ENCODE assay signal across 8 mouse cellular contexts in genomic region chr5:92488961-92489360, GRCm38 (mm10). TPM values are rescaled to one million over a fixed set of nuclear protein-coding genes. Genes with fewer than 3 reads are reported as not detected.
DNase-seq lines count a peak whose midpoint lies in the region; ATAC-seq and TF ChIP-seq lines count a peak whose summit lies in the region.

No protein-coding gene starts in this region.

- peaks cover 20% of the 10 kb centered on the region for H3K36me3 ChIP-seq in forebrain, embryonic 13.5 days (ENCODE audit: poor library complexity, severe bottlenecking)
- H3K36me3 ChIP-seq in forebrain, embryonic 10.5 days (replicated peaks) = peaks cover 28% of the 10 kb centered on the region
- peaks cover 9% of the 10 kb centered on the region for H3K36me3 ChIP-seq in lung, postnatal 0 days (ENCODE audit: insufficient read depth, low read length)
- H3K36me3 ChIP-seq in midbrain, embryonic 15.5 days (replicated peaks) = peaks cover 7% of the 10 kb centered on the region

- DNase-seq in forebrain, embryonic 10.5 days (ENCODE audit: extremely low spot score, low spot score) = no peak
- DNase-seq in ovary, adult 18-20 months (ENCODE audit: low spot score) = peak; percentile 68
- DNase-seq in ovary, postnatal 10 days (ENCODE audit: low spot score) = no peak
- peak; percentile 47 for DNase-seq in gastrocnemius, postnatal 14 days
- peak; percentile 93 for DNase-seq in lung, postnatal 0 days (ENCODE audit: low spot score)
- DNase-seq in frontal cortex, postnatal 10 days (ENCODE audit: low spot score in 2 of 2) = no peak

- peak; percentile 48 for TF ChIP-seq CTCF in lung, postnatal 0 days (IDR thresholded peaks at IDR 0.05)

- peak overlapping the region; percentile 16 for H3K27ac ChIP-seq in forebrain, embryonic 13.5 days
- H3K27ac ChIP-seq in forebrain, embryonic 10.5 days = no peak overlapping the region
- peak overlapping the region; percentile 91 for H3K27ac ChIP-seq in lung, postnatal 0 days (ENCODE audit: low read length)
- no peak overlapping the region for H3K27ac ChIP-seq in midbrain, embryonic 15.5 days

- no peak overlapping the region for H3K4me3 ChIP-seq in forebrain, embryonic 13.5 days
- no peak overlapping the region for H3K4me3 ChIP-seq in forebrain, embryonic 10.5 days
- no peak overlapping the region for H3K4me3 ChIP-seq in lung, postnatal 0 days (ENCODE audit: low read depth, low read length)
- H3K4me3 ChIP-seq in midbrain, embryonic 15.5 days = no peak overlapping the region

- TF ChIP-seq EP300 in lung, postnatal 0 days (IDR thresholded peaks at IDR 0.05) = peak; percentile 62; the same call in 1 of the 2 replicates

- H3K27me3 ChIP-seq in forebrain, embryonic 13.5 days = no peaks in the 10 kb centered on the region
- H3K27me3 ChIP-seq in forebrain, embryonic 10.5 days (ENCODE audit: poor library complexity, severe bottlenecking) = no peaks in the 10 kb centered on the region
- H3K27me3 ChIP-seq in lung, postnatal 0 days (replicated peaks; ENCODE audit: insufficient read depth, low read length) = no peaks in the 10 kb centered on the region
- H3K27me3 ChIP-seq in midbrain, embryonic 15.5 days (replicated peaks) = no peaks in the 10 kb centered on the region

- H3K9me3 ChIP-seq in forebrain, embryonic 13.5 days (replicated peaks) = no peaks in the 10 kb centered on the region
- peaks cover 8% of the 10 kb centered on the region; the same call in 1 of the 2 replicates for H3K9me3 ChIP-seq in forebrain, embryonic 10.5 days
- no peaks in the 10 kb centered on the region for H3K9me3 ChIP-seq in lung, postnatal 0 days (ENCODE audit: low read length)
- no peaks in the 10 kb centered on the region for H3K9me3 ChIP-seq in midbrain, embryonic 15.5 days

- H3K4me2 ChIP-seq in forebrain, embryonic 13.5 days = no peak overlapping the region
- H3K4me2 ChIP-seq in lung, postnatal 0 days (replicated peaks; ENCODE audit: low read depth, low read length) = 0 out of 2 replicates have a peak overlapping the region, but pooled peaks have one; percentile 14
- H3K4me2 ChIP-seq in midbrain, embryonic 15.5 days = no peak overlapping the region

- no peak overlapping the region for H3K9ac ChIP-seq in forebrain, embryonic 13.5 days
- no peak overlapping the region for H3K9ac ChIP-seq in lung, postnatal 0 days (replicated peaks; ENCODE audit: low read depth)
- H3K9ac ChIP-seq in midbrain, embryonic 15.5 days = no peak overlapping the region

- intact Hi-C loops in gastrocnemius, postnatal 14 days (cut with DNase I; ENCODE audit: low total_unique reads) = no loop called here

- peaks cover 5% of the 10 kb centered on the region; the same call in 1 of the 2 replicates for H3K4me1 ChIP-seq in forebrain, embryonic 13.5 days
- H3K4me1 ChIP-seq in forebrain, embryonic 10.5 days = peaks cover 25% of the 10 kb centered on the region
- H3K4me1 ChIP-seq in lung, postnatal 0 days (ENCODE audit: insufficient read depth, low read depth, low read length) = peaks cover 27% of the 10 kb centered on the region
- peaks cover 4% of the 10 kb centered on the region; the same call in 1 of the 2 replicates for H3K4me1 ChIP-seq in midbrain, embryonic 15.5 days

- ATAC-seq in forebrain, embryonic 13.5 days = no peak
- peak; percentile 85 for ATAC-seq in lung, postnatal 0 days
- no peak for ATAC-seq in midbrain, embryonic 15.5 days (replicated peaks)

- WGBS in forebrain, embryonic 13.5 days = 71% methylated on average over 7 of the region's 7 CpGs
- WGBS in forebrain, embryonic 10.5 days = 84% methylated on average over 7 of the region's 7 CpGs
- 21% methylated on average over 7 of the region's 7 CpGs for WGBS in lung, postnatal 0 days
- WGBS in midbrain, embryonic 15.5 days = 78% methylated on average over 7 of the region's 7 CpGs

RNA-seq across cellular contexts. Expression of gene Scarb2, which starts 17.7 kb away (rescaled TPM):
- polyA plus RNA-seq in forebrain, embryonic 13.5 days (2015; fragmentation: Nextera tagmentation; extraction: Ambion mirVana) = 19.5 and 22.3 TPM in 2 replicates
- polyA plus RNA-seq in forebrain, embryonic 10.5 days (2016; fragmentation: Nextera tagmentation; extraction: Ambion mirVana) = 7.8 and 9.7 TPM in 2 replicates
- 10 to 100 TPM; 71.7 to 79.2 TPM for total RNA-seq in gastrocnemius, postnatal 14 days (2021)
- 46.6 and 52.4 TPM in 2 replicates for polyA plus RNA-seq in lung, postnatal 0 days (2015; fragmentation: Nextera tagmentation; extraction: Ambion mirVana)
- polyA plus RNA-seq in midbrain, embryonic 15.5 days (2015; fragmentation: Nextera tagmentation; extraction: Ambion mirVana) = 24.4 and 25.4 TPM in 2 replicates

RNA-seq across cellular contexts. Expression of gene Nup54, which starts 53.9 kb away (rescaled TPM):
- polyA plus RNA-seq in forebrain, embryonic 13.5 days (2015; fragmentation: Nextera tagmentation; extraction: Ambion mirVana) = 56.1 and 62.2 TPM in 2 replicates
- polyA plus RNA-seq in forebrain, embryonic 10.5 days (2016; fragmentation: Nextera tagmentation; extraction: Ambion mirVana) = 75.1 and 75.8 TPM in 2 replicates
- 1 to 10 TPM; 8.9 to 9.9 TPM for total RNA-seq in gastrocnemius, postnatal 14 days (2021)
- 19.7 and 20.3 TPM in 2 replicates for polyA plus RNA-seq in lung, postnatal 0 days (2015; fragmentation: Nextera tagmentation; extraction: Ambion mirVana)
- 50.5 and 56.4 TPM in 2 replicates for polyA plus RNA-seq in midbrain, embryonic 15.5 days (2015; fragmentation: Nextera tagmentation; extraction: Ambion mirVana)

Comparison
In these comparisons a context has a peak if more than half of its experiments do, and no peak if none do; other contexts are left out.
1. H3K27ac ChIP-seq: peak in forebrain, embryonic 13.5 days (single experiment) and lung, postnatal 0 days (single experiment); none in forebrain, embryonic 10.5 days (single experiment) and midbrain, embryonic 15.5 days (single experiment).
2. DNase-seq: peak in ovary, adult 18-20 months (single experiment), gastrocnemius, postnatal 14 days (single experiment) and lung, postnatal 0 days (single experiment); none in forebrain, embryonic 10.5 days (single experiment), ovary, postnatal 10 days (single experiment) and frontal cortex, postnatal 10 days (0 of 2).